Mouse (Mus musculus) liver, adult 2 months (tissue): ENCODE data around the gene Sumf1. TPM values are rescaled to one million over a fixed set of nuclear protein-coding genes. Genes with fewer than 3 reads are reported as not detected.

Source experiments
- DNase-seq: peaks from one replicate; pipeline ENCODE4 v3.0.0-alpha.2; 2011; ENCODE audit warnings: low read depth, low spot score; ENCODE audit errors: extremely low read depth
- H3K27ac ChIP-seq: fragments of 200-500 bp; replicated peaks from 2 replicates; pipeline ENCODE4 v1.5.1; 2012; ENCODE audit warnings: low read depth, mild to moderate bottlenecking, control low read depth, inconsistent platforms, low read length; ENCODE audit not compliant: insufficient read depth
- H3K27me3 ChIP-seq: fragments of 200-500 bp; 2 replicates; pipeline ENCODE4 v1.6.1; 2012; ENCODE audit warnings: mild to moderate bottlenecking, moderate library complexity, low read length, inconsistent platforms; ENCODE audit not compliant: control insufficient read depth, insufficient read depth
- H3K36me3 ChIP-seq: fragments of 200-500 bp; 2 replicates; pipeline ENCODE4 v1.6.1; 2012; ENCODE audit warnings: low read length, inconsistent platforms; ENCODE audit not compliant: control insufficient read depth, insufficient read depth
- H3K4me1 ChIP-seq: fragments of 200-500 bp; 2 replicates; pipeline ENCODE4 v1.6.1; 2011; ENCODE audit warnings: low read length; ENCODE audit not compliant: control insufficient read depth, insufficient read depth
- H3K4me3 ChIP-seq: fragments of 200-500 bp; 2 replicates; pipeline ENCODE4 v1.5.1; 2011; ENCODE audit warnings: low read depth, mild to moderate bottlenecking, control low read depth, low read length, moderate library complexity; ENCODE audit not compliant: insufficient read depth
- H3K79me2 ChIP-seq: fragments of 200-500 bp; 2 replicates; pipeline ENCODE4 v1.6.1; 2012; ENCODE audit warnings: inconsistent platforms, mild to moderate bottlenecking, low read length, moderate library complexity; ENCODE audit not compliant: control insufficient read depth, insufficient read depth
- H3K9ac ChIP-seq: fragments of 200-500 bp; 2 replicates; pipeline ENCODE4 v1.6.1; 2012; ENCODE audit warnings: low read depth, mild to moderate bottlenecking, control low read depth, inconsistent platforms, low read length
- CTCF ChIP-seq: fragments of 200-500 bp; IDR thresholded peaks from 2 replicates; pipeline ENCODE4 v1.5.1; 2011; ENCODE audit warnings: low read depth, low read length, control low read depth
- POLR2A ChIP-seq: fragments of 200-500 bp; IDR thresholded peaks from 2 replicates; pipeline ENCODE4 v1.6.1; 2011; ENCODE audit warnings: low read length, control low read depth; ENCODE audit not compliant: insufficient read depth; ENCODE audit errors: extremely low read depth
- WGBS: fragments of 180-500 bp; shearing (Covaris S2); methylation state at CpG from one replicate; pipeline ENCODE4 v1.1.7; 2018; 5-methylcytosine and 5-hydroxymethylcytosine counted together
- polyA plus RNA-seq: library from polyadenylated mRNA; depleted of rRNA; stranded (reverse); fragments of >200 nt; gene quantifications from 2 replicates; pipeline ENCODE4 v1.2.3, GENCODE M21; 2012
- total RNA-seq: library from RNA; depleted of rRNA; stranded (reverse); fragments of >200 nt; gene quantifications from 2 replicates; pipeline ENCODE4 v1.2.3, GENCODE M21; 2014

Sumf1 gene
- total and polyA plus RNA-seq, 2 experiments: 20.5 to 23.3 TPM

- Histone ChIP-seq H3K79me2 (no peaks in the 10 kb centered on the region), H3K4me3 (no peak overlapping the region), H3K27me3 (no peaks in the 10 kb centered on the region), H3K36me3 (no peaks in the 10 kb centered on the region), H3K4me1 (peaks cover 15% of the 10 kb centered on the region), H3K9ac (no peak overlapping the region), H3K27ac (no peak overlapping the region)
- 97% methylated on average over 5 of the region's 5 CpGs for whole genome bisulfite sequencing
- TF ChIP-seq CTCF (no peak), POLR2A (no peak)
- no peak for DNase-seq
Observed at GRCm38 (mm10) chr6:108132268-108132935, 53.0 kb downstream of the Sumf1 start.

GRCm38 (mm10) chr6:108130718-108131117 is 54.7 kb downstream of the Sumf1 start:
- peaks cover 4% of the 10 kb centered on the region; the same call in 1 of the 2 replicates for H3K4me1 ChIP-seq
- 91% methylated on average over 5 of the region's 5 CpGs for WGBS
- H3K79me2 ChIP-seq: no peaks in the 10 kb centered on the region

GRCm38 (mm10) chr6:108126631-108127030 is 58.8 kb downstream of the Sumf1 start:
- Histone ChIP-seq H3K9ac (no peak overlapping the region), H3K36me3 (no peaks in the 10 kb centered on the region), H3K27me3 (no peaks in the 10 kb centered on the region), H3K79me2 (no peaks in the 10 kb centered on the region), H3K4me3 (no peak overlapping the region), H3K27ac (no peak overlapping the region), H3K4me1 (no peaks in the 10 kb centered on the region)
- DNase-seq: peak; percentile 62
- WGBS: 69% methylated on average over 3 of the region's 3 CpGs
- no peak for TF ChIP-seq CTCF
- no peak for TF ChIP-seq POLR2A

More at GRCm38 (mm10) chr6:108130718-108131117, 54.7 kb downstream of the Sumf1 start:
- Histone ChIP-seq H3K36me3 (no peaks in the 10 kb centered on the region), H3K27ac (no peak overlapping the region), H3K4me3 (no peak overlapping the region), H3K27me3 (no peaks in the 10 kb centered on the region), H3K9ac (no peak overlapping the region)
- TF ChIP-seq POLR2A (no peak), CTCF (no peak)
- no peak for DNase-seq

- Histone ChIP-seq H3K4me3 (no peak overlapping the region), H3K79me2 (no peaks in the 10 kb centered on the region), H3K27me3 (no peaks in the 10 kb centered on the region), H3K36me3 (no peaks in the 10 kb centered on the region), H3K9ac (no peak overlapping the region), H3K4me1 (no peaks in the 10 kb centered on the region), H3K27ac (no peak overlapping the region)
- WGBS: 100% methylated on average over 1 of the region's 1 CpGs
- no peak for DNase-seq
- no peak for TF ChIP-seq POLR2A
- no peak for TF ChIP-seq CTCF
Observed at GRCm38 (mm10) chr6:108125474-108125873, 59.9 kb downstream of the Sumf1 start.

- 96% methylated on average over 6 of the region's 6 CpGs for WGBS
- H3K79me2 ChIP-seq: no peaks in the 10 kb centered on the region; the same call in 1 of the 2 replicates
- TF ChIP-seq POLR2A: no peak
- TF ChIP-seq CTCF: no peak
Observed at GRCm38 (mm10) chr6:108117881-108118280, 67.5 kb downstream of the Sumf1 start.

GRCm38 (mm10) chr6:108114971-108115370 is 70.4 kb downstream of the Sumf1 start:
- WGBS: 95% methylated on average over 1 of the region's 1 CpGs
- H3K4me3 ChIP-seq: no peak overlapping the region
- no peaks in the 10 kb centered on the region for H3K4me1 ChIP-seq
- DNase-seq: peak; percentile 73
- H3K27me3 ChIP-seq: no peaks in the 10 kb centered on the region
- H3K27ac ChIP-seq: no peak overlapping the region
- H3K79me2 ChIP-seq: no peaks in the 10 kb centered on the region; the same call in 1 of the 2 replicates
- H3K36me3 ChIP-seq: peaks cover 1% of the 10 kb centered on the region; the same call in 1 of the 2 replicates
- no peak for TF ChIP-seq CTCF
- no peak for TF ChIP-seq POLR2A
- no peak overlapping the region for H3K9ac ChIP-seq

More at GRCm38 (mm10) chr6:108117881-108118280, 67.5 kb downstream of the Sumf1 start:
- no peak for DNase-seq
- H3K4me3 ChIP-seq: no peak overlapping the region
- H3K27me3 ChIP-seq: no peaks in the 10 kb centered on the region
- no peak overlapping the region for H3K9ac ChIP-seq
- H3K4me1 ChIP-seq: no peaks in the 10 kb centered on the region
- H3K27ac ChIP-seq: no peak overlapping the region
- peaks cover 1% of the 10 kb centered on the region; the same call in 1 of the 2 replicates for H3K36me3 ChIP-seq
